Mouse (Mus musculus) layer of hippocampus, adult 9-10 months (tissue): Measurements from ENCODE around the gene Zfp949.
A peak's percentile ranks its signal among the peaks of the same experiment; 100 is the strongest.

ENCODE experiments used
- DNase-seq: peaks from one replicate; pipeline ENCODE4 v3.0.0; 2022; ENCODE audit warnings: low spot score

Gene Zfp949

DNA sequence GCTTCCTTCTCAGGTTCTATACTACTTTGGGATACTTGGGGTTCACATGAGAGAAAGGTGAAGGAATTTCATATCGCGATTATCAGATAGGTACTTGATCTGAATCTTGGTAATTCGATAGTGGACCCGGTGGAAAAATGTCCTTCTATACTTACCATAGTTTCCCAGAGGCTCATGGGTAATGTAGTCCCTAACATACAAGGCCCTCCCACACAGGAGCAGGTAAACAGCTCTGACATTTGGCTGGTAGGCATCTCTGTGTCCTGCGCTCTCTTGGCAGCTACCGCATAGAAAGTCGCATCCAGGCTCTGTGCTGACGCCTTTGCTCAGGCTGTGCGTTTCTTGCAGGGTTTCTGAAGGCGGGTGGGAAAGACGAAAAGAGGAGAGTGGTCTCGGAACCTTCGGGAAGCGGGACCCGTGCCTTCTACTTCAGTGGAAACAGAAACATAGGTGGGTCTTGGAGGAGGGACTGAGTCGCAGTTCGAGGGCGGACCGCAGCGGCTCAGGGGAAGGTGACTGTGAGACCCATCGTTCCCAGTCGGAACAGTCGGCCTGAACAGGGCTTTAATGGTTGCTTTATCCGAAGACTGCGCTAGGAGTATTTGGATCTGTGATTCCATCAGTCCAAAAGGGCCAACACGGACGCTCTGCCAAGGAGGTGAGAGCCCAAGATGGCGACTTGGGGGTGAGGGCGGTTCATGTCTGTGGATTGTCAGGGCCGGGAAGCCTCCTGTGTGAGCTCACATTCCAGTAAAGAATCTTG is at the start of gene Zfp949:
Zfp949 (plus strand) TSS at position 170 of the 763 bp plus-strand sequence.
- DNase-seq = peak; percentile 92

DNA sequence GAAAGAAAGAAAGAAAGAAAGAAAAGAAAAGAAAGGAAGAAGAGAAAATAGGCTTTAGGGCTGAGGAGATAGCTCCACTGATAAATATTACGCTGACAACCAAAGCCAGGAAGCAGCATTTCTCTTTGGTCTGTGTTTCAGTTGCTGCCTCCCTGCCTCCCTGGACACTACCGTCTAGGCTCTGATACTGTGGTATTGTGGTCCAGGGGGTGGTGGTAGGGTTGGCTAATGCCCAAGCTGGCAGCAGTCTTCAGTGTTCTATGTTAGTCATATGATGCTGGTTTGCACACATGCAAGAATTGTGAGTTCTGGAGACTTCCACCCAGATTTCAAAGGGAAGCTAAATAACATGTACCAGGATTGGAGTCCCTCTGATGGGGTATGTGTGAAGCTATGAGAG is 47.7 kb upstream of the Zfp949 start:
- DNase-seq = no peak

DNA sequence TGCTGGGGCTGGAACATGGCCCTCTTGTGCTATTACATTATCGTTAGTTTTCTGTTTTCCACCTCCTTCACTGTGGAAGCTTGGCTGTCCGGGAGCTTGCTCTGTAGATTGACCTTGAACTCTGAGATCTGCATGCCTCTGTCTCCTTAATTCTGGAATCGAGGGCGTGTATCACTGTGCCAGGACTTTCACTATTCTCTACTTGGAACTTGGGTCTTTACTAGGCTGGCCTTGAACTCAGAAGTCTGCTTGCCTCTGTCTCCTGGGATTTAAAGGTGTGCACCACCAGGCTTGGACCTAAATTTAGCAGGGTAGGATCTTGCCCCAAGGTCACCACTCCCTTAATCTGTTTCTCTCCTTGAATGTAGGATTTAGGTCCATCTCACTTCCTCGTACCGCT is 46.0 kb upstream of the Zfp949 start:
- no peak for DNase-seq

DNA sequence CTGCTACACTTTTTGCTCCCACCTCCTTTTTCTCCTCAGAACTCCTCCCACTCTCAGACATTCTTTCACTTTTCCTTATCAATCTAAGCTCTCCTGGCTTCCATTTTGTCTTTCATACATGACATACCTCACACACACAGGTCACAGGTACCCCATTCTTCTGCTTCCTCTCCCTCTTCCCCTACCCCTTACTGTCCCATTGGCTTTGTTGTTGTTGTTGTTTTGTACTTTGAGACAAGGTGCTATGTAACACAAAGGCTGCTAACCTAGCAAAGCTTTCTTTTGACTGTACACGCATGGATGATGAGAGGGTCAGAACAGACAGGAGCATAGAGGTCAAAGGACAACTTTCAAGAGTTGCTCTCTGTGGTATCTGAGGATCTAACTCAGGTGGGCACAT is 32.3 kb upstream of the Zfp949 start:
- DNase-seq = no peak

- no peak for DNase-seq
These were observed 31.3 kb upstream of the Zfp949 start for GRCm38 (mm10) chr9:88516361-88516995.

- DNase-seq = no peak
These were observed 28.3 kb upstream of the Zfp949 start for GRCm38 (mm10) chr9:88519390-88520121.

DNA sequence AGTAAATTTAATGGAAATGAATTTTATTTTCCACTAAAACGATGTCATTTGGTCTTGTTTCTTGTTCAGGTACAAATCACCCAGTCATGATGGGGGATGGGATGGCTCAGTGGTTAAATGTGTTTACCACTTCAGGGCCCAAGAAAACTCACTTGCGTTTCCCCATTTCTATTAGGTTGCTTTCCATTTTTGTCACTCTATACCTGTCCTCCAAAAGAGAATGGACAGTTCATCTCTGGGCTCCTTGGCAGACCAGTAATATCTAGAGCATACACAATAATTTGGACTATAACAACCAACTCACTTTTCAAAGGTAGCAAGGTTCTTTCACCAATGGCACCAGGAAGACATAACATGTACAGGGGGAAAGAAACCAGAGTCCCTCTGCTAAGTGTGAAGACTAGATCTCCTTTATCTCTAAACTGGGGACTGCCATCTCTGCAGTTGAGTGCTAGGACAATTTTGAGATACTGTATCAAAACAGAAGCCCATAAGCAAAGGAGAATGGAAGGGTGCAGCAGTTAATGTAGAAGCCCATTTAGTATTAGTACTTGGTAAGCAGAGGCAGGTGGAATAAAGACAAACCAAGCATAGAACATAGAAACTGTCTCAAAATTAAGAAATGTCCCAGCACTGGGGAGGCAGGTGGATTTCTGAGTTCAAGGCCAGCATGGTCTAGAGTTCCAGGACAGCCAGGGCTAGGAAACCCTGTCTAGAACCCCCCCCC is 27.5 kb upstream of the Zfp949 start:
- DNase-seq = no peak

DNA sequence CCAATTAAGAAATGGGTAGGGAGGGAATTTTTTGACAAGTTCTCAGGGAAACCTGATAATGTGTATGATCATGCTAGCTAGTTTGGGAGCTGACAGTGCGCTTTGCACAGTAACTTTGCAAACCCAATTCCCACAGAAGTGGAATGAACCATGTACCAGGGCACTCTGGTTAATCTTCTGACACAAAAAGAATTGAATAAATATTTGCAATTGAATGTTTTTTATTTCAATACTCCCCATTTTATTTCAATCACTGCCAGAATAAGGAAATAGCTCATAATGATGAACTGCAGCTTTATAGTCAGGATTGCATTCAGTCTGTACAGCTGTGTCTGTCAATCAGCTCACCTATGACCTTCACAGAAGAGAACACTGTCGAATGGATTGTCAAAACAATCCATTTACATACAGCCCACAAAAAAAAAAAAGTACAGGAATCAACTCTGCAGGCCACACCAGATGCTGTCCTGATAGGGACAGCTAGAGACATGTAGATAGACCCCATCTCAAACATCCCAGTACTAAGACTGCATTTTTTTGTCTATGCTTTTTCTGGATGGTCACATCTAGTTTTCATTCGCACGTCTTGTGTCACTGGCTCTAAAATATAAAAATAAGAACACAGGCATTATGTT is 26.9 kb upstream of the Zfp949 start:
- DNase-seq = no peak

DNA sequence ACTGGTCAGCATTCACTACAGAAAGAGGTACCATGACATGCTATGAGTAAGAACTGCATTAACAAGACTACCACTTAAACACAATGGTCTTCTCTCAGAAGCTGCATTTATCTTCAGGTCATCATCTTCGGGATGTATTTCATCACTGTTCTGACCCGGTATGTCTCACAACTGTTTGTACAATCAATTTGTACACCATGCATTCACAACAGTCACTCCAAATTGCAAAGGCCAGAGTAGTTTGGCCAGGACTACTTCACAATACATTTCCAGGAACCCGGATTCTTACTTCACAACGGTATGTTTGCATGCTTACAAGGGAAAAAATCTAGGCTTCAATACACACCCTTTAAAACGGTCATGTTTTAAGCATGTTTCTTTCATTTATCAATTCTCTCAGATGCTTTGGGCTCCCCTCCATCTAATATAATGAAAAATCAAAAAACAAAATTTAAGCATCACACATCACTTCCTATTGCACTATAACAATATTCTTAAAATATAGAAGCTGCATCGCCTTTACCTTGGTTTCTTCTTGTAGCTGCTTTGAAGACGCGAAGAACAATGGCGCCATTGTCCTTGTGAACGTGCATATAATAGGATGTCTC is 25.8 kb upstream of the Zfp949 start:
- no peak for DNase-seq

- peak; percentile 89 for DNase-seq
These were observed 25.1 kb upstream of the Zfp949 start for GRCm38 (mm10) chr9:88522569-88523334.

GRCm38 (mm10) chr9:88523335-88523668 is 24.5 kb upstream of the Zfp949 start:
- no peak for DNase-seq

DNA sequence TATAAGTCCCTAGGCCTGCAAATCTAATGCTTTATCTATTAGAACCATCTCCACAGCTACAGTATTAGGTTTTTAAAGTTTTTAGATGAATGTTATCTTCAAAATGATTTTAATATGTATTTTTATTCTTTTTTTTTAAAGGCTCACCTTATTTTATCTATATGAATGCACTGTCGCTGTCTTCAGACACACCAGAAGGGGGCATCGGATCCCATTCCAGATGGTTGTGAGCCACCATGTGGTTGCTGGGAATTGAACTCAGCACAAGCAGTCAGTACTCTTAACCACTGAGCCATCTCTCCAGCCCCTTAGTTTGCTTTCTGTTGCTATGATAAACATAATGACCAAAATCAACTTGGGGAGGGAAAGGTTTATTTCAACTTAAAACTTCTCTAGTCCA is 23.5 kb upstream of the Zfp949 start:
- no peak for DNase-seq

DNA sequence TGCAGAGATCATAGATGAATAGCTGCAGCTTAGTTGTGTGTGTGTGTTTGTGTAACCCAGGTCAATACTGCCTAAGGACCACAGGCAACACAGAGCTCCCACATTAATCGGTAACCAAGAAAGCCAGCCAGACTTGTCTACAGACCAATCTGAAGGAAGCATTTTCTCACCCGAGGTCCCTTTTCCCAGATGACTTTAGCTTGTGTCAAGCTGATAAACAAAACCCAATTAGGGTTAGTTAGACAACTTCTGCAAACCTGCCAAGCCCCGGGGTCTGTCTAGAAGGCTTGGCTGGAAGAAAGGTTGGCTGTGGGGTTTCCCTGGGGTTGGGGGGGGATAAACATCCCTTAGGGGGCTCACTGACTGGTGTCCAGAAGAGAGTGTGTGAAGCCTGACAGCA is 23.0 kb upstream of the Zfp949 start:
- DNase-seq = no peak

- no peak for DNase-seq
These were observed 22.5 kb upstream of the Zfp949 start for GRCm38 (mm10) chr9:88525341-88525740.

DNA sequence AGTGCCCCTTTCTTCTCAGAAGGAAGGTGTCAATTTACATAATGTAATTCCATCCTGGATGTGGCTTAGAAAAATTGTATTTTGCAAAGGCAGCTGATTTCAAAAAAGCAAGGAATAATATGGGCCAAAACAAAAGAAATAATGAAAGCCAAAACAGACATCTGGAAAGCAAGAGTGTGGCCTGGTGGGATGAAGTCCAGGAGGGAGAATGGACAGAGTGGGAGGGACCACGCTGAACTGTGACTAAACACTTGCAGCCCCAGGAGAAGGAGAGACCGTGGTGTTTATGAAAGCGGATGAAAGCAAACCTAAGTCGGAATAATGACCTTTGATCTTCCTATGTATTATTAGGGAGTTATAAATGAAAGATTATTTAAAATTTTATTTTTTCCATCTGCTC is 19.9 kb upstream of the Zfp949 start:
- DNase-seq = no peak

DNA sequence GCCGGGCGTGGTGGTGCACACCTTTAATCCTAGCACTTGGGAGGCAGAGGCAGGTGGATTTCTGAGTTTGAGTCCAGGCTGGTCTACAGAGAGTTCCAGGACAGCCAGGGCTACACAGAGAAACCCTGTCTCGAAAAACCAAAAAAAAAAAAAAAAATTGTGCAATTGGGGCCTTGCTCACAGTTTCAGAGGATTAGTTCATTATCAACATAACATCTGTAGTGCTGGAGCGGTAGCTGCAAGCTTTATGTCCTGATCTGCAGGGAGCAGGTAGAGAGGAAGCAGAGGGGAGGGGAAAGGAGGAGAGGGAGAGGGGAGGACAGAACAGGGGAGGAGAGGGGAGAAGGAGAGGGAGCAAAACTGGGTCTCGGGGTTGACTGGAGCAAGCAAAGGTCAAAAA is 19.1 kb upstream of the Zfp949 start:
- no peak for DNase-seq

DNA sequence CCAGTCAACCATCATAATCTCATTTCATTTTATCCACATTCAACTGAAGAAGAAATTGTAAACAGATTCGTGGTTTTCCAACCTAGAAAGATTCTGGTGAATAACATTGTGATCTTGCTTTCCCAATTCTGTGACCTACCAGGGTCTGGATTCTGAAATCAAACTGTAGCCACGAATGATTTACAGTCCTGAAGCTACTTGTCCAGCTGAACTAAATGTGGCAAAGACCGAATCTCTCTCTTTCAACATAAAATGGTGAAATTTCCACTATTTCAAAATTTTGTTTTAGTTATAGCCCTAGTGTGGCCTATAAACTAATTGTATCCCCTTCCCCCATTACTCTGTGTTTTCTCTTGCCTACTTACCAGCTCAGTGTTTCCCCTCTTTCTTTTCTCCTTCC is 18.2 kb upstream of the Zfp949 start:
- no peak for DNase-seq

DNA sequence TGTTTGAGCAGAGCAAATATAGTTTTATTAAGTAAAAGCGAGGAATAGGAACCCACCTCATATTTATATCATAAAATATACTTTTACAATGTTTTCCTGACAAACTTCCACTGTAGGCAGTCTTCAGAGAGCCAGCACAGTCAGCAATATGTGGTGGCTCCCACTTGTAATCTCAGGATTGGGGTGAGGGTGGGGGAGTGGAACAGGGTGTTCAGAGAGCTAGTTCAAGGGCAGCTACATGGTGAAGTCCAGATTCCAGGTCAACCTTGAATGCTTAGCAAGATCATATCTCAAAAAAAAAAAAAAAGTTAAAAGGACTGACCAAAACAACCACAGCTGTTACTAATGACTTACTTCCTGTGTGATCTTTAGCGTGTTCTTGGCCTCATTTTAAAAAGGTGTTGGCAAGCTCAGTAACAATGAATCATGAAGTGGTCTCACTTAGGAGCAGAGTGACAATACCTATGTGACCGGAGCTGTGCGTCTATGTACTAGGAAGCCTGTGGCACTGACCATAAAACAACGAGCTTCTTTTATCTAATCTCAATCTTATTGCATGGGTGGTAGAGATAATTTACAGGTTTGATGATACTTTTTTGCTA is 17.7 kb upstream of the Zfp949 start:
- DNase-seq = no peak

GRCm38 (mm10) chr9:88534093-88534492 is 13.7 kb upstream of the Zfp949 start:
- no peak for DNase-seq

DNA sequence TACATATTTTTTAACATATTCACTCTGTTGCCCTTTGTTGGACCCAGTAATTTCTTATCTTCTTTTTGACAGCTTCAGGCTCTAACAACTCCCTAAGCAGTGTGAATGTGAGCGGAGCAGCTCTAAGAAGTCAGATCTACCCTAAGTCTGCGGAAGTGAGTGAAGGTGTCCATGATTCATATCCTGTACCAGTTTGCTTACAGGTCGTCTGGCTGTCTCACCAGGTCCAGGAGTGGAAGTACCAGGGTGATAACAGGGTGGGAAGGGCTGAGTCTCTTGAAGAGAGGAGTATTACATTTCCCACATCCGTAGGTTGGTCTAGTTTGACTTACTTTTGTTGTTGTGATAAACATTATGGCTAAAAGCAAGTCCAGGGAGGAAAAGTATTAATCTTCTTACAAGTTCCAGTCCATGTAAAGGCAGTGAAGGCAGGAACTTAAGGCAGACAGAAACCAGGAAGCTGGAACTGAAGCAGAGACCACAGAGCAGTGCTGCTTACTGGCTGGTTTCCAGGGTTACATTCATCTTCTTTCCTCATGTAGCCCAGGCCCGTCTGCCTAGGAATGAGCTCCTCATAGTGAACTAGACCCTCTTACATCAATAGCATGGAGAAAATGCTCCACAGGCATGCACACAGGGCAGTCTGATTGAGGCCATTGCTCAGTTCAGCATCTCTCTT is 8.1 kb upstream of the Zfp949 start:
- DNase-seq = no peak
